Mouse (Mus musculus) CH12.LX (cell line): ENCODE results near the gene Procr.

Experiments used
- CHD1 ChIP-seq: IDR thresholded peaks from 2 replicates; pipeline ENCODE4 v1.6.1; 2012; ENCODE audit warnings: low read depth, low read length, improper control_type of control experiment, inconsistent platforms
- CTCF ChIP-seq, 2 experiments: IDR thresholded peaks in 1 of 2; conservative IDR thresholded peaks in 1 of 2; 2 replicates each; pipeline ENCODE4 v1.5.1; 2011 to 2012; ENCODE audit warnings: low read depth in 2 of 2, low read length in 2 of 2, improper control_type of control experiment in 1 of 2, inconsistent platforms in 1 of 2, mild to moderate bottlenecking in 1 of 2, moderate library complexity in 1 of 2
- EP300 ChIP-seq: IDR thresholded peaks from 2 replicates; pipeline ENCODE4 v1.6.1; 2011; ENCODE audit warnings: low read length, improper control_type of control experiment
- JUND ChIP-seq: conservative IDR thresholded peaks from 2 replicates; pipeline ENCODE4 v1.6.1; 2011; ENCODE audit warnings: low read depth, low read length, improper control_type of control experiment
- KAT2A ChIP-seq: IDR thresholded peaks from 2 replicates; pipeline ENCODE4 v1.6.1; 2012; ENCODE audit warnings: low read length, improper control_type of control experiment, inconsistent platforms; ENCODE audit not compliant: insufficient replicate concordance
- MAX ChIP-seq: IDR thresholded peaks from 2 replicates; pipeline ENCODE4 v1.6.1; 2011; ENCODE audit warnings: low read length, improper control_type of control experiment
- MXI1 ChIP-seq: IDR thresholded peaks from 2 replicates; pipeline ENCODE4 v1.6.1; 2011; ENCODE audit warnings: mild to moderate bottlenecking, low read depth, low read length, improper control_type of control experiment
- MYC ChIP-seq: IDR thresholded peaks from 2 replicates; pipeline ENCODE4 v1.6.1; 2011; ENCODE audit warnings: low read depth, mild to moderate bottlenecking, improper control_type of control experiment, low read length
- POLR2A ChIP-seq: IDR thresholded peaks from 2 replicates; pipeline ENCODE4 v1.6.1; 2011; ENCODE audit warnings: low read depth, mild to moderate bottlenecking, improper control_type of control experiment, low read length
- RAD21 ChIP-seq: IDR thresholded peaks from 2 replicates; pipeline ENCODE4 v1.6.1; 2011; ENCODE audit warnings: low read depth, mild to moderate bottlenecking, low read length, improper control_type of control experiment, moderate library complexity
- SMC3 ChIP-seq: IDR thresholded peaks from 2 replicates; pipeline ENCODE4 v1.6.1; 2011; ENCODE audit warnings: low read depth, low read length, improper control_type of control experiment
- TBP ChIP-seq: conservative IDR thresholded peaks from 2 replicates; pipeline ENCODE4 v1.6.1; 2011; ENCODE audit warnings: low read depth, low read length, improper control_type of control experiment
- USF2 ChIP-seq: conservative IDR thresholded peaks from 2 replicates; pipeline ENCODE4 v1.6.1; 2011; ENCODE audit warnings: low read depth, low read length, improper control_type of control experiment
- ZC3H11A ChIP-seq: IDR thresholded peaks from 2 replicates; pipeline ENCODE4 v1.6.1; 2012; ENCODE audit warnings: low read depth, mild to moderate bottlenecking, inconsistent platforms, low read length, improper control_type of control experiment

DNA sequence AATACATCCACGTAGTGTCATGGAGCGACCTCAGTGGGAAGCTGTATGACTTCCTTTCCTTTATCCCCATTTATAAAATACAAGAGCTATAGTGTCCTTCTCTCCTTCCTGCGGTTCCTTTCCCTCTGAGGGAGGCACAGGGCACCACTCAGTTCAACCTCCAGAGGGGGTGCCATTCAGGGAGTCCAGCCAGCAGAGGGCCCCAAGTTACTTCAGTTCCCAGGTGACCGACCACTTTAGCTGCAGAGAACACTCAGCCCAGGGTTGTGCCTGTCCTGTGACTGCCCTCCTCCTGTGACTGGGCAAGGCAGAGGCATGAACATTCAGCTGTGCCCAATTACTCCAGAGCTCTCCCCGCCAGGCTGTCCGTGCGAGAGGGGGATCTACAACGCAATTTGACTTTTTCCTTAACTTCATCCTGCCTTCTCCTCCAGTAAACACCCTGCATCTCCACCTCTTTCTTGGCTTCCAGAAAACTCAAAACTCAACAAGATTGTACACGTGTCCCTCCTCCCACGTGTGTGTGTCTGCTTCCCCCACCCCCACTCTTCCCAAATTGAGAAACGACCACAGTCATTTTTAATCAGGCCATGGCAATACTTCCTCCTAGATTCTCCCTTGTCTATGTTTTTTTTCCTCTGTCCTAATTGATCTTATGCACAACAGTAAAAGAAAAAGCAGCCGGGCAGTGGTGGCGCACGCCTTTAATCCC lies 6.1 kb downstream of the Procr start:
- TF ChIP-seq POLR2A: no peak
- no peak for TF ChIP-seq EP300
- TF ChIP-seq MYC: no peak
- peak in 1 of 2 experiments; percentile 72; a peak in 2 of 4 replicates for TF ChIP-seq CTCF (conservative IDR thresholded peaks at IDR 0.05 in 1 of 2, IDR thresholded peaks at IDR 0.05 in 1 of 2; ENCODE audit: low read depth in 2 of 2, low read length in 2 of 2)
- TF ChIP-seq KAT2A: no peak
- no peak for TF ChIP-seq CHD1
- no peak for TF ChIP-seq ZC3H11A
- TF ChIP-seq USF2: no peak
- no peak for TF ChIP-seq MXI1
- no peak for TF ChIP-seq TBP
- no peak for TF ChIP-seq JUND
- peak; percentile 8; the same call in 1 of the 2 replicates for TF ChIP-seq SMC3
- no peak for TF ChIP-seq MAX
- peak; percentile 7 for TF ChIP-seq RAD21
